Mouse (Mus musculus) kidney, adult 9 months (tissue): ENCODE data around the gene Ide.

ENCODE experiments used
- DNase-seq: peaks from one replicate; pipeline ENCODE4 v3.0.0; 2022

Gene Ide

GRCm38 (mm10) chr19:37337752-37338151, at the start of gene Ide:
Gene Ide, minus strand, starts transcription at chr19:37337852.
- DNase-seq: no peak

GRCm38 (mm10) chr19:37386126-37386525, 48.5 kb upstream of the Ide start:
- no peak for DNase-seq

GRCm38 (mm10) chr19:37378816-37379215, 41.2 kb upstream of the Ide start:
- DNase-seq: no peak

- no peak for DNase-seq
Observed at GRCm38 (mm10) chr19:37377404-37377990, 39.8 kb upstream of the Ide start.

- no peak for DNase-seq
Observed at GRCm38 (mm10) chr19:37376841-37377240, 39.2 kb upstream of the Ide start.

- DNase-seq: peak; percentile 99
Observed at GRCm38 (mm10) chr19:37375755-37376615, 38.3 kb upstream of the Ide start, which contains the start of gene Kif11. Gene Kif11, plus strand, starts transcription at chr19:37376403.

GRCm38 (mm10) chr19:37374941-37375754, 37.5 kb upstream of the Ide start:
- DNase-seq: peak; percentile 14

- DNase-seq: no peak
Observed at GRCm38 (mm10) chr19:37370356-37370755, 32.7 kb upstream of the Ide start.

- DNase-seq: no peak
Observed at GRCm38 (mm10) chr19:37369921-37370320, 32.3 kb upstream of the Ide start.

- no peak for DNase-seq
Observed at GRCm38 (mm10) chr19:37368990-37369389, 31.3 kb upstream of the Ide start.

GRCm38 (mm10) chr19:37363128-37363939, 25.7 kb upstream of the Ide start:
- DNase-seq: no peak

- DNase-seq: no peak
Observed at GRCm38 (mm10) chr19:37362545-37362944, 24.9 kb upstream of the Ide start.

- no peak for DNase-seq
Observed at GRCm38 (mm10) chr19:37360044-37360443, 22.4 kb upstream of the Ide start.

- peak; percentile 18 for DNase-seq
Observed at GRCm38 (mm10) chr19:37353331-37353730, 15.7 kb upstream of the Ide start.

GRCm38 (mm10) chr19:37352756-37353155, 15.1 kb upstream of the Ide start:
- DNase-seq: no peak

GRCm38 (mm10) chr19:37348952-37349351, 11.3 kb upstream of the Ide start:
- DNase-seq: no peak

- DNase-seq: peak; percentile 16
Observed at GRCm38 (mm10) chr19:37348331-37348730, 10.7 kb upstream of the Ide start.

- DNase-seq: no peak
Observed at GRCm38 (mm10) chr19:37346258-37346657, 8.6 kb upstream of the Ide start.

GRCm38 (mm10) chr19:37343899-37344298, 6.2 kb upstream of the Ide start:
- no peak for DNase-seq

GRCm38 (mm10) chr19:37340931-37341330, 3.3 kb upstream of the Ide start:
- no peak for DNase-seq

- no peak for DNase-seq
Observed at GRCm38 (mm10) chr19:37340495-37340894, 2.8 kb upstream of the Ide start.

GRCm38 (mm10) chr19:37335392-37335791, 2.3 kb downstream of the Ide start:
- DNase-seq: no peak

- no peak for DNase-seq
Observed at GRCm38 (mm10) chr19:37333357-37333756, 4.3 kb downstream of the Ide start.
